Mouse (Mus musculus) urinary bladder, postnatal 10 days (tissue): ENCODE measurements around the gene Magi1.

Experiments used
- DNase-seq: peaks from one replicate; pipeline ENCODE4 v3.0.0; 2022; ENCODE audit warnings: low spot score

The Magi1 gene

GRCm38 (mm10) chr6:94111833-94112232 lies 171.9 kb downstream of the Magi1 start:
- no peak for DNase-seq

GRCm38 (mm10) chr6:94107401-94108107 lies 176.2 kb downstream of the Magi1 start:
- DNase-seq: no peak

- DNase-seq: no peak
These were observed 180.1 kb downstream of the Magi1 start for GRCm38 (mm10) chr6:94103581-94103980.

- DNase-seq: no peak
These were observed 182.5 kb downstream of the Magi1 start for GRCm38 (mm10) chr6:94101256-94101655.

GRCm38 (mm10) chr6:94094924-94095685 lies 188.6 kb downstream of the Magi1 start:
- no peak for DNase-seq

- DNase-seq: no peak
These were observed 190.6 kb downstream of the Magi1 start for GRCm38 (mm10) chr6:94092969-94093597.

GRCm38 (mm10) chr6:94092500-94092899 lies 191.2 kb downstream of the Magi1 start:
- DNase-seq: no peak

- no peak for DNase-seq
These were observed 196.9 kb downstream of the Magi1 start for GRCm38 (mm10) chr6:94086855-94087254.

GRCm38 (mm10) chr6:94084752-94085151 lies 199.0 kb downstream of the Magi1 start:
- no peak for DNase-seq

- DNase-seq: no peak
These were observed 200.3 kb downstream of the Magi1 start for GRCm38 (mm10) chr6:94083459-94083858.

GRCm38 (mm10) chr6:94080933-94081545 lies 202.7 kb downstream of the Magi1 start:
- DNase-seq: no peak

- DNase-seq: no peak
These were observed 204.8 kb downstream of the Magi1 start for GRCm38 (mm10) chr6:94078934-94079333.

- DNase-seq: no peak
These were observed 206.7 kb downstream of the Magi1 start for GRCm38 (mm10) chr6:94077013-94077412.

GRCm38 (mm10) chr6:94075990-94076389 lies 207.7 kb downstream of the Magi1 start:
- DNase-seq: no peak

- no peak for DNase-seq
These were observed 208.5 kb downstream of the Magi1 start for GRCm38 (mm10) chr6:94075228-94075627.

- no peak for DNase-seq
These were observed 212.0 kb downstream of the Magi1 start for GRCm38 (mm10) chr6:94071676-94072075.

GRCm38 (mm10) chr6:94070702-94071101 lies 213.0 kb downstream of the Magi1 start:
- no peak for DNase-seq

GRCm38 (mm10) chr6:94069421-94069820 lies 214.3 kb downstream of the Magi1 start:
- DNase-seq: no peak

- DNase-seq: no peak
These were observed 215.8 kb downstream of the Magi1 start for GRCm38 (mm10) chr6:94067741-94068450.

GRCm38 (mm10) chr6:94064832-94065231 lies 218.9 kb downstream of the Magi1 start:
- DNase-seq: no peak

GRCm38 (mm10) chr6:94063542-94063941 lies 220.2 kb downstream of the Magi1 start:
- DNase-seq: no peak

GRCm38 (mm10) chr6:94061424-94061980 lies 222.2 kb downstream of the Magi1 start:
- no peak for DNase-seq
